ENCODE assay signal across 8 mouse cellular contexts in genomic region chr2:102675275-102675674, GRCm38 (mm10). TPM values are rescaled to one million over a fixed set of nuclear protein-coding genes. Genes with fewer than 3 reads are reported as not detected.
DNase-seq lines count a peak whose midpoint lies in the region; ATAC-seq lines count a peak whose summit lies in the region.

No protein-coding gene starts in this region.

- no peak overlapping the region for H3K4me2 ChIP-seq in neural tube, embryonic 15.5 days

- no peaks in the 10 kb centered on the region for H3K27me3 ChIP-seq in limb, embryonic 10.5 days (ENCODE audit: low read depth, poor library complexity, severe bottlenecking)
- no peaks in the 10 kb centered on the region for H3K27me3 ChIP-seq in neural tube, embryonic 15.5 days (replicated peaks)

- no peak overlapping the region for H3K4me3 ChIP-seq in limb, embryonic 10.5 days
- no peak overlapping the region for H3K4me3 ChIP-seq in neural tube, embryonic 15.5 days (replicated peaks)

- no peak overlapping the region for H3K27ac ChIP-seq in limb, embryonic 10.5 days
- peak overlapping the region; percentile 66 for H3K27ac ChIP-seq in neural tube, embryonic 15.5 days (replicated peaks)

- intact Hi-C loops in heart, postnatal 25 days (cut with DNase I): no loop called here

- no peak overlapping the region for H3K9ac ChIP-seq in neural tube, embryonic 15.5 days (replicated peaks)

- H3K4me1 ChIP-seq in limb, embryonic 10.5 days: peaks cover 12% of the 10 kb centered on the region
- peaks cover 38% of the 10 kb centered on the region for H3K4me1 ChIP-seq in neural tube, embryonic 15.5 days

- 75% methylated on average over 6 of the region's 6 CpGs for WGBS in limb, embryonic 10.5 days
- WGBS in neural tube, embryonic 15.5 days: 72% methylated on average over 6 of the region's 6 CpGs

- H3K9me3 ChIP-seq in limb, embryonic 10.5 days (replicated peaks): no peaks in the 10 kb centered on the region
- H3K9me3 ChIP-seq in neural tube, embryonic 15.5 days (replicated peaks): no peaks in the 10 kb centered on the region

- H3K36me3 ChIP-seq in limb, embryonic 10.5 days: no peaks in the 10 kb centered on the region
- H3K36me3 ChIP-seq in neural tube, embryonic 15.5 days: no peaks in the 10 kb centered on the region

- DNase-seq in heart, adult 11 months: peak; percentile 92
- no peak for DNase-seq in heart, postnatal 25 days (ENCODE audit: low spot score)
- DNase-seq in CD8-positive naive resting alpha-beta T cell, adult 2 months (ENCODE audit: low read depth in 2 of 2, low spot score in 2 of 2): peak; percentile 7 to 30
- DNase-seq in c-Kit-positive CD71-negative TER-119-negative erythroid progenitor cells, embryonic 14.5 days (ENCODE audit: low read depth): peak; percentile 32
- DNase-seq in gastrocnemius, postnatal 10 days: peak; percentile 70
- peak; percentile 82 for DNase-seq in limb, embryonic 10.5 days (ENCODE audit: low spot score)
- peak; percentile 52 for DNase-seq in thymus, postnatal 25 days

- no peak for ATAC-seq in neural tube, embryonic 15.5 days (ENCODE audit: low FRiP score)

RNA-seq across cellular contexts. Expression of gene Slc1a2, which starts 16.8 kb away (rescaled TPM):
- under 1 TPM; 0.05 to 0.06 TPM for total RNA-seq in heart, postnatal 25 days (2021)
- total RNA-seq in gastrocnemius, postnatal 10 days (2021): 1 to 10 TPM; 2.3 to 2.4 TPM
- 0.09 and 0.38 TPM in 2 replicates for polyA plus RNA-seq in limb, embryonic 10.5 days (2016; fragmentation: Nextera tagmentation; extraction: Ambion mirVana)
- polyA plus RNA-seq in neural tube, embryonic 15.5 days (2015; fragmentation: Nextera tagmentation; extraction: Ambion mirVana): 19.6 and 22.3 TPM in 2 replicates
